Mouse (Mus musculus) retina, embryonic 14.5 days (tissue): ENCODE data around the gene Setd2.

Experiments
- DNase-seq: peaks from one replicate; pipeline ENCODE4 v3.0.0-alpha.2; 2015; ENCODE audit warnings: low spot score

The Setd2 gene

GRCm38 (mm10) chr9:110532538-110533291 lies at the start of gene Setd2:
Gene Setd2, plus strand, starts transcription at chr9:110532597.
- peak; percentile 65 for DNase-seq

DNA sequence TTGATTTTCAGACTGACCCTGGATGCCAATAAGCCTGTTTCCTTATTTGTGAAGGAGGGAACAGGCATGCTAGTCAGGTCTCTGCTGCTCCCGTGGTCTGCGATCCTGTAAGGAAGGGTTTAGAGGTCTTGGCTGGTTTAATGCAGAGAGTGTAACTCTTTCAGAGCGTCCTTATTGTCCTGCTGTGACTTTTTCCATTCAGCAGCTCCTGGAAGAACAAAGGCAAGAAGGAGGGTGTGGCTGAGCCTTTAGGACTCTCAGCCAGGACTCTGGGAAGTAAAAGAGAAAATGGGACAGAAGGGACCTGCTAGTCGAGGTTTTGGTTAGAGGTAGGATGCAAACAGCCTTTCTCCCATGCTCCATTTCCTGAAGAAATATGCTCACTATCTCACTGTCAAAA lies 43.6 kb upstream of the Setd2 start:
- no peak for DNase-seq

- no peak for DNase-seq
Measured at GRCm38 (mm10) chr9:110490913-110491312, 41.5 kb upstream of the Setd2 start.

- DNase-seq = no peak
Measured at GRCm38 (mm10) chr9:110525737-110526136, 6.7 kb upstream of the Setd2 start.

- DNase-seq = no peak
Measured at GRCm38 (mm10) chr9:110529002-110529737, 3.2 kb upstream of the Setd2 start.

DNA sequence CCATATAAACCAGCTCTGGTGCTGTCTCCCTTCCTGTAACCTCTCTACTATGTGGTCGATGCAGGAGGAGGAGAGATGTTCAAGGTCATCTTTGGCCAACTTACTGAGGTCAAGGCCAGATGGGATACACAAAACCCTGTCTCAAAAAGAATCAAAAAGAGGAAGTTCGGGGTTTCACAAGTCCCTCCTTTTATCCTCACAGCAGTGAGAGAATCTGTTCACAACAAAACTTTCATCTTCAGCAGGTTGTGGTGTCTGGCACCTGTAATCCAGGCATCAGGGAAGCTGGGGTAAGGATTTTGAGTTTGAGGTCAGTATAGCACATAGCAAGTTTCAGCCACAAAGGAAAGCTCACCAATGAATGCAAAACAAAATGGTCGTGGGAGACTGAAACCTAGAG lies 1.7 kb upstream of the Setd2 start:
- DNase-seq = no peak

- DNase-seq = peak; percentile 35
Measured at GRCm38 (mm10) chr9:110531151-110531791, 1.1 kb upstream of the Setd2 start.

- peak; percentile 96 for DNase-seq
Measured at GRCm38 (mm10) chr9:110531914-110532489, 395 bp upstream of the Setd2 start.

- no peak for DNase-seq
Measured at GRCm38 (mm10) chr9:110533645-110534044, 1.2 kb downstream of the Setd2 start.

DNA sequence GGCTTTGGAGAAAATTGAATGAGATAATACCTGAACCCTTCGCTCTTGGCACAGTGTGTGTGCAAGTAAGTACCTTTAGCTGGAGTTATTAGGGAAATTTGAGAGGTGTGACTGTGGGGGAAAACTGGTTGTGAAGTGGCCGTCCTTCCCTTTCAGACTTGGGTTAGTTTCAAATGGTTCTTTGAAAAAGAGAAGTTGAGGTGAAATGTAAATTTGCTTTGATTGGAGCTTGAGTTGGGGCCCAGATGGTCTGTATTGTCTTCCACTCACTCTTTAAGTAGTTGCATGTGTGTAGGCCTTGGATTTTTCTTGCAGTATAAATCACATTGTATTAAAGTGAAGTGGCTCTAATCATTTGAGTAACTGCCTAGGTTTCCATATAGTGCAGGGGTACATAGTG lies 2.7 kb downstream of the Setd2 start:
- DNase-seq = no peak

- DNase-seq = no peak
Measured at GRCm38 (mm10) chr9:110536636-110537035, 4.2 kb downstream of the Setd2 start.

GRCm38 (mm10) chr9:110538511-110538910 lies 6.1 kb downstream of the Setd2 start:
- DNase-seq = no peak

- DNase-seq = no peak
Measured at GRCm38 (mm10) chr9:110541988-110542387, 9.6 kb downstream of the Setd2 start.

- no peak for DNase-seq
Measured at GRCm38 (mm10) chr9:110548261-110548660, 15.9 kb downstream of the Setd2 start.

DNA sequence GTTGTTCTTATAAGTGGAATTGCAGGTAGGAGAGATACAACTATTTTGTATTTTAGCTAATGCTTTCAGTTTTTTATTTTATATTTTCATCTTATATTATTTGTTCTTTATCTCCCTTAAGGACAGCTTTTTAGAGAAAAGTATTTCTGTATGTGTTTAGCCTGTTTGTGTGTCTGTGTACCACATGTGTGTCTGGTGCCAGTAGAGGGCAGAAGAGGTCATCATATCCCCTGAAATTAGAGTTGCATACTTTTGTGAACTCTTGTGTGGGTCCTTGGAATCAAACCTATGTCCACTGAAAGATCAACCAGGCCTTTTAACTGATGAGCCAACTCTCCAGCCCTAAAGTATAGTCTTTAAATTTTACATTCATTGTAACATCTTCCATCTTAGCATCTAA lies 35.9 kb downstream of the Setd2 start:
- peak; percentile 5 for DNase-seq

DNA sequence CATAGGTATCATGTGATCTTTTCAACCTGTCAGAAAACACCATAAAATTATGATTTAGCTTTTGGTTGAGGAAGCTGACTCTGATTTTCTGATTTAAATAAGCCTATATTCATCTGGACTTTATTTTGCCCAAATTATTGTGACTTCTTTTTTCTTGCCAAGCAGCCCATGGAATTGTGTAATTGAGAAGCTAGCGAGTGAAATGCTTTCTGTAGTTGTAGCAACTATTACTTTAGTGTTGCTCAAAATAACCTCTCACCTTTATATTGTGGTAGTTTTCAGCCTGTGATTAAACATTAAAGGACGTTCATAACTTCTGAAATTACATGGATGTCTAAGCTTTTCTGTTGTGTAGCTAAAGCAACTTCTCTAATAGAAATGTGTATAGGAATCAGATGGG lies 49.8 kb downstream of the Setd2 start:
- DNase-seq = no peak

- DNase-seq = no peak
Measured at GRCm38 (mm10) chr9:110583521-110583920, 51.1 kb downstream of the Setd2 start.

DNA sequence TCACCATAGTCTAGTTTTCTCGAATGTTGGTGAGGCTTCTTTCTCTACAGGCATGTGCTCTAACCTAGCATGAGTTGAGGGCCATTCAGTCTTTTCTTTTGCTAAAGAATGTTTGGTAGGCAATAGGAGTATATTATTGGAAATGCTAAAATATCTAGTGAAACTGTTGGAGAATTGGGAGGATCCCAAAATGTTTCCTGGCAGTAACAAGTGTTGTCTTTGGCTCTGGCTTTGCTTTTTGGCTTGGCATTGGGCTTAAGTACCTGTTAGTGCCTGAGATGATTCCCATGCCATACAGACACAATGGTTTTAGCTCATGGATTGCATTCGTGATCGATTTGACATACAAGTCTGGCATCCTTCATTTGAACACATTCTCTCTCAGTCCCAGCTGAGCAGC lies 79.1 kb downstream of the Setd2 start:
- DNase-seq = no peak

DNA sequence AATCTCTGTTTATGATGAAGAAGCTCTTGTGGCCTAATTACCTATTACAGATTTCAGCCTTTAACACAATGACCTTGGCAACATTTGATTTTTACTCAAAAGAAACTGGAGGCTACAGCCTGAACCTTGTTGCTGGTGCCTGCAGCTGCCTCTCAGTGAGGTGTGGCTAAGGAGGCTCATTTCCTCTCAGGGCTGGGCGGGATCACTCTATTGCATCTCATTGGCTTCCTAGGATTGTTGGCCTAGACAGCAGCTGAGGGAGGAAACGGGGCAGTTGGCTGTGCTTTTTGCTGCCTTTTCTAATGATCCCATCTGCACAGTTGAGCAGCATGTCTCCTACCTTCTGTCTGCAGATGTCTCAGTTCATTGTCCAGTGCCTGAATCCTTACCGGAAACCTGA lies 84.7 kb downstream of the Setd2 start:
- no peak for DNase-seq

- DNase-seq = no peak
Measured at GRCm38 (mm10) chr9:110620180-110620579, 87.8 kb downstream of the Setd2 start.

GRCm38 (mm10) chr9:110620685-110621084 lies 88.3 kb downstream of the Setd2 start:
- DNase-seq = no peak

GRCm38 (mm10) chr9:110622621-110623219 lies 90.3 kb downstream of the Setd2 start:
- DNase-seq = no peak
